Mouse (Mus musculus): ENCODE measurements around the gene Fkbp5. TPM values are rescaled to one million over a fixed set of nuclear protein-coding genes. Genes with fewer than 3 reads are reported as not detected.
A peak's percentile ranks its signal among the peaks of the same experiment; 100 is the strongest.
"Not testable (repeated sequence)": the region's sequence is repeated elsewhere in the genome, so short reads cannot be mapped to it uniquely, and the experiment has no call there.

Fkbp5 gene
- polyA plus RNA-seq, 1 experiment from 2014 or later = 7.1 TPM

GRCm38 (mm10) chr17:28408251-28408918 lies 108.9 kb downstream of the Fkbp5 start:
- ATAC-seq (ENCODE audit: insufficient number of reproducible peaks, insufficient read depth, low FRiP score, low read depth) = no peak
- Histone ChIP-seq H3K9me3 (ENCODE audit: control insufficient read depth, low read depth, low read length) (no peaks in the 10 kb centered on the region), H3K36me3 (ENCODE audit: control insufficient read depth, insufficient read depth, low read length) (no peaks in the 10 kb centered on the region; the same call in 1 of the 2 replicates), H3K27ac (ENCODE audit: low read length) (no peak overlapping the region), H3K4me2 (replicated peaks; ENCODE audit: low read depth, low read length) (no peak overlapping the region), H3K4me1 (ENCODE audit: control insufficient read depth, insufficient read depth, low read length) (no peaks in the 10 kb centered on the region), H3K27me3 (ENCODE audit: control insufficient read depth, insufficient read depth, low read length) (no peaks in the 10 kb centered on the region), H3K4me3 (ENCODE audit: low read depth, low read length) (no peak overlapping the region), H3K9ac (replicated peaks; ENCODE audit: low read depth, low read length) (no peak overlapping the region)
- 75% methylated on average over 5 of the region's 5 CpGs for WGBS

DNA sequence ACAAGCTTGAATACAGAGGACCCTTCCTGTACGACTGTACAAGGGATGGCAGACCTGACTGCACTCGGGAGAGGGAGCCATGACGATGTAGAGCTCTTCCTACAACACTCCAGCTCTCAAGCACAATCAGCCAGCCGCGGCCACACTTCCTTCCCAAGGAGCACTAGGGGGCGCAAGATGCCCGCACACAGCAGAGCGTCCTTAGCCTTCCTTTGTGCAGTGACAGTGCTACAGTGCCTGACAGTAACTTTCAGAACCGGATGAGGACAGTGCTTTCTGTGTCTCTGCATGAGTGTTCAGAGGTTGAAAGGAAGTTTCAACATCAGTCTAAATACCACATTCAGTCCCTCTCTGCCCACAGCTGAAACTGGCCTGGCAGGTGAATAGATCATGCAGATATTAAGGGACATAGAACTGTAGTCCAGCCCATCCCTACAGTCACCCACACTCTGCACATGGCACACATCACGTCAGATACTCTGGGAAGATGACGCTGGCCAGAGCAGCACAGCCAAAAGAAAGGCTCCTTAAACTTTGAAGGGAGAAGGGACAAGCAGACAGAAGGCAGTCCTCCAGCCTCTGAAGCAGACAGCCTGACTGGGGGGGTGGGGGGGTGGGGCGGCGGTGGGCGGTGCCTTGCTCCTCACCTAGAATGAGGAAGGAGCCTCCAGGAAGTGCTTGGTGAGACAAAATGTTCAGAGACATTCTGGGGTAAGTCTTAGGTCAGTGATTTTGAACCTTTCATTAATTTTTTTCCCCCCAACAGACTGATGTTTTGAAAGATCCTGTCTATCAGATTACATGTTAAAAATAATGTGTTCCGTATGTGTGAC lies 109.7 kb downstream of the Fkbp5 start:
- Histone ChIP-seq H3K9ac (replicated peaks; ENCODE audit: low read depth, low read length) (no peak overlapping the region), H3K4me2 (replicated peaks; ENCODE audit: low read depth, low read length) (no peak overlapping the region), H3K4me1 (ENCODE audit: control insufficient read depth, insufficient read depth, low read length) (no peaks in the 10 kb centered on the region), H3K27me3 (ENCODE audit: control insufficient read depth, insufficient read depth, low read length) (no peaks in the 10 kb centered on the region), H3K36me3 (ENCODE audit: control insufficient read depth, insufficient read depth, low read length) (no peaks in the 10 kb centered on the region; the same call in 1 of the 2 replicates), H3K27ac (ENCODE audit: low read length) (no peak overlapping the region), H3K4me3 (ENCODE audit: low read depth, low read length) (no peak overlapping the region), H3K9me3 (ENCODE audit: control insufficient read depth, low read depth, low read length) (no peaks in the 10 kb centered on the region)
- 35% methylated on average over 15 of the region's 15 CpGs for WGBS
- peak; percentile 61; the same call in 1 of the 2 replicates for ATAC-seq (ENCODE audit: insufficient number of reproducible peaks, insufficient read depth, low FRiP score, low read depth)

- Histone ChIP-seq H3K9me3 (ENCODE audit: control insufficient read depth, low read depth, low read length) (no peaks in the 10 kb centered on the region), H3K27ac (ENCODE audit: low read length) (no peak overlapping the region), H3K4me2 (replicated peaks; ENCODE audit: low read depth, low read length) (no peak overlapping the region), H3K36me3 (ENCODE audit: control insufficient read depth, insufficient read depth, low read length) (peaks cover 3% of the 10 kb centered on the region; the same call in 1 of the 2 replicates), H3K27me3 (ENCODE audit: control insufficient read depth, insufficient read depth, low read length) (no peaks in the 10 kb centered on the region), H3K4me1 (ENCODE audit: control insufficient read depth, insufficient read depth, low read length) (no peaks in the 10 kb centered on the region), H3K4me3 (ENCODE audit: low read depth, low read length) (no peak overlapping the region), H3K9ac (replicated peaks; ENCODE audit: low read depth, low read length) (no peak overlapping the region)
- 82% methylated on average over 7 of the region's 7 CpGs for WGBS
- ATAC-seq (ENCODE audit: insufficient number of reproducible peaks, insufficient read depth, low FRiP score, low read depth) = no peak
Measured at GRCm38 (mm10) chr17:28406471-28406870, 110.9 kb downstream of the Fkbp5 start.

DNA sequence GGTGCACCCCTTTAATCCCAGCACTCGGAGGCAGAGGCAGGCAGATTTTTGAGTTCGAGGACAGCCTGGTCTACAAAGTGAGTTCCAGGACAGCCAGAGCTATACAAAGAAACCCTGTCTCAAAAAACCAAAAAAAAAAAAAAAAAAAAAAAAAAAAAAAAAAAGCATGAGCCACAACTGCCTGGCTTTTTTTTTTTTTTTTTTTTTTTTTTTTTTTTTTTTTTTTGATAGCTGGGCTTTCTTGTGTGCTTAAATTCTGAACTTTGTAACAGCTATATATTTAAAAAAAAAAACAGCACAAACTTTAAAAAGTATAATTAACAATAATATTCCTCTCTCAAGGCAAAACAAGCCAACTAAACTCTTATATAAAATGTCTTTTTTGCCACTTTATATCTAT lies 112.6 kb downstream of the Fkbp5 start:
- not testable (repeated sequence) for H3K4me1 ChIP-seq (ENCODE audit: control insufficient read depth, insufficient read depth, low read length)

GRCm38 (mm10) chr17:28404301-28404700 lies 113.0 kb downstream of the Fkbp5 start:
- no peak overlapping the region for H3K9ac ChIP-seq (replicated peaks; ENCODE audit: low read depth, low read length)
- no peak overlapping the region for H3K27ac ChIP-seq (ENCODE audit: low read length)
- H3K36me3 ChIP-seq (ENCODE audit: control insufficient read depth, insufficient read depth, low read length) = peaks cover 3% of the 10 kb centered on the region; the same call in 1 of the 2 replicates
- ATAC-seq (ENCODE audit: insufficient number of reproducible peaks, insufficient read depth, low FRiP score, low read depth) = no peak
- no peak overlapping the region for H3K4me3 ChIP-seq (ENCODE audit: low read depth, low read length)
- WGBS = 97% methylated on average over 11 of the region's 11 CpGs
- H3K27me3 ChIP-seq (ENCODE audit: control insufficient read depth, insufficient read depth, low read length) = no peaks in the 10 kb centered on the region
- H3K4me1 ChIP-seq (ENCODE audit: control insufficient read depth, insufficient read depth, low read length) = no peaks in the 10 kb centered on the region
- no peaks in the 10 kb centered on the region for H3K9me3 ChIP-seq (ENCODE audit: control insufficient read depth, low read depth, low read length)
- H3K4me2 ChIP-seq (replicated peaks; ENCODE audit: low read depth, low read length) = no peak overlapping the region

More for the DNA sequence above, 112.6 kb downstream of the Fkbp5 start:
- not testable (repeated sequence) for H3K27me3 ChIP-seq (ENCODE audit: control insufficient read depth, insufficient read depth, low read length); H3K9ac ChIP-seq (replicated peaks; ENCODE audit: low read depth, low read length); H3K36me3 ChIP-seq (ENCODE audit: control insufficient read depth, insufficient read depth, low read length); H3K4me2 ChIP-seq (replicated peaks; ENCODE audit: low read depth, low read length); ATAC-seq (ENCODE audit: insufficient number of reproducible peaks, insufficient read depth, low FRiP score, low read depth); H3K9me3 ChIP-seq (ENCODE audit: control insufficient read depth, low read depth, low read length); H3K27ac ChIP-seq (ENCODE audit: low read length); H3K4me3 ChIP-seq (ENCODE audit: low read depth, low read length)
- 86% methylated on average over 2 of the region's 2 CpGs for WGBS

DNA sequence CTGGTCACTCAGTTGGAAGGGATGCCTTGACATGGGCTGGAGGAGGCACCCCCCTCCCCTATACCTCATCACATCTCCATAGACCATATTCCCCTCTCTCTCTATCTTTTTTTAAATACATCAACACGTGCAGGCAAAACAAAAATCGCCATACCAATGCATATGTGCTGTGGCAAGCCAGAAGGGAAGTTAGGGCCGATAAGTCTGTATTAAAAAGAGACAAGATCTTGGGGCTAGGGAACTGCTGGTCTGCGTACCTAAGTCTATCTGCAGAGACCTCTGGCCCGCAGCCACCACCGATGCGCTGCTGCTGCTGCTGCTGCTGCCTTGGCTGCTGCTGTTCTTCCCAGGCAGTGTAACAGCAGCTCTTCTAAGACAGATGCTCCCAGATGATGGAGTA lies 122.3 kb downstream of the Fkbp5 start:
- Histone ChIP-seq H3K36me3 (ENCODE audit: control insufficient read depth, insufficient read depth, low read length) (peaks cover 3% of the 10 kb centered on the region; the same call in 1 of the 2 replicates), H3K4me1 (ENCODE audit: control insufficient read depth, insufficient read depth, low read length) (peaks cover 3% of the 10 kb centered on the region; the same call in 1 of the 2 replicates), H3K27ac (ENCODE audit: low read length) (no peak overlapping the region), H3K9me3 (ENCODE audit: control insufficient read depth, low read depth, low read length) (no peaks in the 10 kb centered on the region), H3K27me3 (ENCODE audit: control insufficient read depth, insufficient read depth, low read length) (no peaks in the 10 kb centered on the region), H3K4me3 (ENCODE audit: low read depth, low read length) (no peak overlapping the region), H3K9ac (replicated peaks; ENCODE audit: low read depth, low read length) (no peak overlapping the region), H3K4me2 (replicated peaks; ENCODE audit: low read depth, low read length) (no peak overlapping the region)
- WGBS = 81% methylated on average over 7 of the region's 7 CpGs
- no peak for ATAC-seq (ENCODE audit: insufficient number of reproducible peaks, insufficient read depth, low FRiP score, low read depth)

DNA sequence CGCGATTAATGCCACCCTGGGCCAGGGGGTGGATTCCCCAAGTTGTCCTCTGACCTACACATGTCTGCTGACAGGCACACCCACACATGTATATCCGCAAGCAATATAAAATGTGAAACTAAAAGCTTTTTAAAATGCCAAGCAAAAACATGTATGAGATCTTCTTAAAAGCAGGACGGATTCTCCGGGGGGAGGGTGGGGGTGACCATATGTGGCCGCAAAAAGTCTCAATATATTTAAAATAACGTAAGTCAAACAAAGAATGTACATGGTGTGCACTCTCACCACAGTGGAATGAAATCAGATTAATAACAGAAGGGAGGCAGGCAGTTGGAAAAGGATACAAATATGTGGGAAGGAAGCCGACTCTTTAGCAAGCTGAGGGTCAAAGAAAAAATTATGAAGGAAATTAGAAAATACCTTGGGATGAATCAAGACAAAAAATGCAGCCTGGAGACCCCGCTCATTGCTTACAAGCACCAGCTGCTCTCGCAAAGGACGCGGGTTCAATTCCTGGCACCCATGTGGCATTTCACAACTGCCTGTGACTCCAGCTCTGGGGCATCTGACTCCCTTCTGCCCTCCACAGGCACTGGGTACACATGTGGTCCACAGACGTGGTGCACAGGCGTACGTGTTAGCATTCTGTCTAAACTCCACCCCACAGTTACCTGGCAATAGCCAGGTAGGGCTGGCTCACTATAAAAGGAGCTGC lies 123.1 kb downstream of the Fkbp5 start:
- no peaks in the 10 kb centered on the region for H3K9me3 ChIP-seq (ENCODE audit: control insufficient read depth, low read depth, low read length)
- peaks cover 3% of the 10 kb centered on the region; the same call in 1 of the 2 replicates for H3K36me3 ChIP-seq (ENCODE audit: control insufficient read depth, insufficient read depth, low read length)
- no peak overlapping the region for H3K4me2 ChIP-seq (replicated peaks; ENCODE audit: low read depth, low read length)
- 55% methylated on average over 15 of the region's 15 CpGs for WGBS
- peaks cover 3% of the 10 kb centered on the region; the same call in 1 of the 2 replicates for H3K4me1 ChIP-seq (ENCODE audit: control insufficient read depth, insufficient read depth, low read length)
- H3K4me3 ChIP-seq (ENCODE audit: low read depth, low read length) = no peak overlapping the region
- no peak overlapping the region for H3K27ac ChIP-seq (ENCODE audit: low read length)
- H3K9ac ChIP-seq (replicated peaks; ENCODE audit: low read depth, low read length) = no peak overlapping the region
- H3K27me3 ChIP-seq (ENCODE audit: control insufficient read depth, insufficient read depth, low read length) = no peaks in the 10 kb centered on the region
- ATAC-seq (ENCODE audit: insufficient number of reproducible peaks, insufficient read depth, low FRiP score, low read depth) = no peak
